Mouse (Mus musculus): ENCODE measurements around the gene Sugct. TPM values are rescaled to one million over a fixed set of nuclear protein-coding genes. Genes with fewer than 3 reads are reported as not detected.
A peak's percentile ranks its signal among the peaks of the same experiment; 100 is the strongest.

Sugct gene
- polyA plus RNA-seq, 1 experiment from 2014 or later: 9.3 TPM

DNA sequence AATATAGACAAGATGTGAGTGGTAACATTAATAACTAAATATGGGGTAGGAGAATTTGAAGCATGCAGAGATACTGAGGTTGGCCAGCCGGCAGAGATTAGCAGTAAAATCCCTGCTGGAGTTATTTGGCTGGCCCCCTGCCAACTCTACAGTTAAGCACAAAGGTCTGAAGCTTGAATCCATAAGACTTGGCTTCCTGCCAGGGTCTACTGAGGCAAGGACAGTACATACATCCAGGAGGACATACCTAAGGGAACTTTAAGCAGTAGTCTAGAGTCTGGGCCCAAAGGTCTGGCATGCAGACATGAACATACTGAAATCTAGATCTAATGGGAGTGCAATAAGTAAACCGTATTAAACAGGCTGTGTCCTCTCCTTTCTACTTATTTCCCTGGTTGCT, 865.8 kb downstream of the Sugct start:
- no peak overlapping the region for H3K9ac ChIP-seq (replicated peaks; ENCODE audit: low read depth)
- H3K27ac ChIP-seq (ENCODE audit: low read length): no peak overlapping the region
- no peaks in the 10 kb centered on the region for H3K36me3 ChIP-seq (ENCODE audit: insufficient read depth, low read length)
- DNase-seq (ENCODE audit: low spot score) (no peak), ATAC-seq (no peak)
- WGBS: 54% methylated on average over 2 of the region's 2 CpGs
- H3K4me1 ChIP-seq (ENCODE audit: insufficient read depth, low read depth, low read length): no peaks in the 10 kb centered on the region
- TF ChIP-seq CTCF (IDR thresholded peaks at IDR 0.05) (no peak), EP300 (IDR thresholded peaks at IDR 0.05) (no peak)
- H3K9me3 ChIP-seq (ENCODE audit: low read length): no peaks in the 10 kb centered on the region
- no peak overlapping the region for H3K4me3 ChIP-seq (ENCODE audit: low read depth, low read length)
- no peaks in the 10 kb centered on the region for H3K27me3 ChIP-seq (replicated peaks; ENCODE audit: insufficient read depth, low read length)
- H3K4me2 ChIP-seq (replicated peaks; ENCODE audit: low read depth, low read length): no peak overlapping the region

- H3K27me3 ChIP-seq (replicated peaks; ENCODE audit: insufficient read depth, low read length): no peaks in the 10 kb centered on the region
- no peaks in the 10 kb centered on the region for H3K36me3 ChIP-seq (ENCODE audit: insufficient read depth, low read length)
- WGBS: 76% methylated on average over 6 of the region's 6 CpGs
- H3K4me3 ChIP-seq (ENCODE audit: low read depth, low read length): no peak overlapping the region
- no peaks in the 10 kb centered on the region for H3K4me1 ChIP-seq (ENCODE audit: insufficient read depth, low read depth, low read length)
- no peak for TF ChIP-seq CTCF (IDR thresholded peaks at IDR 0.05)
- TF ChIP-seq EP300 (IDR thresholded peaks at IDR 0.05): no peak
- ATAC-seq: no peak
- DNase-seq (ENCODE audit: low spot score): no peak
- H3K9ac ChIP-seq (replicated peaks; ENCODE audit: low read depth): no peak overlapping the region
- H3K27ac ChIP-seq (ENCODE audit: low read length): no peak overlapping the region
- no peaks in the 10 kb centered on the region for H3K9me3 ChIP-seq (ENCODE audit: low read length)
- H3K4me2 ChIP-seq (replicated peaks; ENCODE audit: low read depth, low read length): no peak overlapping the region
These were observed 869.7 kb downstream of the Sugct start for GRCm38 (mm10) chr13:16825619-16826018.

GRCm38 (mm10) chr13:16821785-16822184, 873.6 kb downstream of the Sugct start:
- Histone ChIP-seq H3K27ac (ENCODE audit: low read length) (no peak overlapping the region), H3K4me3 (ENCODE audit: low read depth, low read length) (no peak overlapping the region), H3K9me3 (ENCODE audit: low read length) (no peaks in the 10 kb centered on the region), H3K36me3 (ENCODE audit: insufficient read depth, low read length) (no peaks in the 10 kb centered on the region), H3K4me1 (ENCODE audit: insufficient read depth, low read depth, low read length) (no peaks in the 10 kb centered on the region), H3K4me2 (replicated peaks; ENCODE audit: low read depth, low read length) (no peak overlapping the region), H3K27me3 (replicated peaks; ENCODE audit: insufficient read depth, low read length) (no peaks in the 10 kb centered on the region), H3K9ac (replicated peaks; ENCODE audit: low read depth) (no peak overlapping the region)
- 79% methylated on average over 4 of the region's 4 CpGs for WGBS
- TF ChIP-seq CTCF (IDR thresholded peaks at IDR 0.05) (no peak), EP300 (IDR thresholded peaks at IDR 0.05) (no peak)
- DNase-seq (ENCODE audit: low spot score): no peak
- no peak for ATAC-seq

GRCm38 (mm10) chr13:16817471-16817870, 877.9 kb downstream of the Sugct start:
- H3K27ac ChIP-seq (ENCODE audit: low read length): no peak overlapping the region
- WGBS: 74% methylated on average over 6 of the region's 6 CpGs
- TF ChIP-seq CTCF (IDR thresholded peaks at IDR 0.05) (no peak), EP300 (IDR thresholded peaks at IDR 0.05) (no peak)
- no peak overlapping the region for H3K4me3 ChIP-seq (ENCODE audit: low read depth, low read length)
- no peaks in the 10 kb centered on the region for H3K9me3 ChIP-seq (ENCODE audit: low read length)
- no peaks in the 10 kb centered on the region for H3K4me1 ChIP-seq (ENCODE audit: insufficient read depth, low read depth, low read length)
- H3K9ac ChIP-seq (replicated peaks; ENCODE audit: low read depth): no peak overlapping the region
- H3K27me3 ChIP-seq (replicated peaks; ENCODE audit: insufficient read depth, low read length): no peaks in the 10 kb centered on the region
- H3K36me3 ChIP-seq (ENCODE audit: insufficient read depth, low read length): no peaks in the 10 kb centered on the region
- H3K4me2 ChIP-seq (replicated peaks; ENCODE audit: low read depth, low read length): no peak overlapping the region
- DNase-seq (ENCODE audit: low spot score) (no peak), ATAC-seq (no peak)

DNA sequence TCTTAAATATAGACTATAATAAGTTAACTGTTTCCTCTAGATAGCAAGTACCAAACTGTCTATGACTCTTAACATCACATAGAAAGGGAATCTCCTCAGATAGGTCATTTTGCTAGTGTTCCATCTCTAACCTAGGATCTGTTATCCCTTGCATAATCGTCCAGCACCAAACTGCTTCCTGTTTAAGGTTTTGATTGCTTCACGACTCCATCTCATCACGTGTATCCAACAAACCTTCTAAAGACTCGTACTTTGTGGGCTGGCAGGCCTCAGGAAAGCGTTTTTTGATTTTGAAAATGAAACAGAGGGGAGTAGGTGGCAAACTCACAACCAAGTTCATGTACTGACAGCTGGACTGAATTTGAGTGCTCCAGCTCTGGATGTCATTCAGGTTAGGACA, 878.6 kb downstream of the Sugct start:
- Histone ChIP-seq H3K4me3 (ENCODE audit: low read depth, low read length) (no peak overlapping the region), H3K9me3 (ENCODE audit: low read length) (no peaks in the 10 kb centered on the region), H3K4me2 (replicated peaks; ENCODE audit: low read depth, low read length) (no peak overlapping the region), H3K4me1 (ENCODE audit: insufficient read depth, low read depth, low read length) (no peaks in the 10 kb centered on the region), H3K36me3 (ENCODE audit: insufficient read depth, low read length) (no peaks in the 10 kb centered on the region), H3K9ac (replicated peaks; ENCODE audit: low read depth) (no peak overlapping the region), H3K27ac (ENCODE audit: low read length) (no peak overlapping the region), H3K27me3 (replicated peaks; ENCODE audit: insufficient read depth, low read length) (no peaks in the 10 kb centered on the region)
- DNase-seq (ENCODE audit: low spot score) (peak; percentile 20), ATAC-seq (no peak)
- TF ChIP-seq EP300 (IDR thresholded peaks at IDR 0.05) (no peak), CTCF (IDR thresholded peaks at IDR 0.05) (no peak)
- 51% methylated on average over 5 of the region's 5 CpGs for WGBS

DNA sequence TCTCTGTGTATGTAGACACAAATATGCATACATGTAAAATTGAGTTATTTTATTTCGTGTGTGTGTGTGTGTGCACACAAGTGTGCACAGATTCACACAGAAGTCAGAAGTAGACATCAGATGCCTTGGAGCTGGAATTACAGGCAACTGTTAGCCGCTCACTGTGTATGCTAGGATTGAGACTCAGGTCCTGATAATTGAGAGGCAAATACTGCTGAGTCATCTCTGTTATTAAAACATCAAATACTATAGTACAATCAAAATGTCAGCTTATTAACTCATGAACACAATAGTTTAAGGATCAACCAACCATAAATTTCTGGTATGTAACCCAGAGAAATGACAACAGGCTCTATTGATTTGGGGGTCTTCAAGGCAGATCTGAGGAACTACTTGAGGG, 883.1 kb downstream of the Sugct start:
- H3K9ac ChIP-seq (replicated peaks; ENCODE audit: low read depth): no peak overlapping the region
- 86% methylated on average over 2 of the region's 2 CpGs for WGBS
- no peak for DNase-seq (ENCODE audit: low spot score)

More for the DNA sequence above, 883.1 kb downstream of the Sugct start:
- Histone ChIP-seq H3K27ac (ENCODE audit: low read length) (no peak overlapping the region), H3K4me3 (ENCODE audit: low read depth, low read length) (no peak overlapping the region), H3K4me2 (replicated peaks; ENCODE audit: low read depth, low read length) (no peak overlapping the region), H3K27me3 (replicated peaks; ENCODE audit: insufficient read depth, low read length) (no peaks in the 10 kb centered on the region), H3K36me3 (ENCODE audit: insufficient read depth, low read length) (no peaks in the 10 kb centered on the region), H3K4me1 (ENCODE audit: insufficient read depth, low read depth, low read length) (no peaks in the 10 kb centered on the region), H3K9me3 (ENCODE audit: low read length) (no peaks in the 10 kb centered on the region)
- TF ChIP-seq EP300 (IDR thresholded peaks at IDR 0.05) (no peak), CTCF (IDR thresholded peaks at IDR 0.05) (no peak)
- no peak for ATAC-seq

Other genes with a start within 250 kb of the Sugct start
- gene Mplkip, start 361 bp downstream of the Sugct start, polyA plus RNA-seq (2015; fragmentation: Nextera tagmentation; extraction: Ambion mirVana): 36.8 and 38.1 TPM in 2 replicates
- gene Cdk13, start 109.5 kb upstream of the Sugct start, polyA plus RNA-seq (2015; fragmentation: Nextera tagmentation; extraction: Ambion mirVana): 12.2 and 15.7 TPM in 2 replicates
- 111 and 125 TPM in 2 replicates for gene Rala, start 248.7 kb upstream of the Sugct start, polyA plus RNA-seq (2015; fragmentation: Nextera tagmentation; extraction: Ambion mirVana)